Mouse (Mus musculus) neural tube, embryonic 11.5 days (tissue): ENCODE data around the gene Lin28b. TPM values are rescaled to one million over a fixed set of nuclear protein-coding genes. Genes with fewer than 3 reads are reported as not detected.
"Not testable (repeated sequence)": the region's sequence is repeated elsewhere in the genome, so short reads cannot be mapped to it uniquely, and the experiment has no call there.

ENCODE experiments used
- ATAC-seq: fragments of 200-750 bp; cut with Nextera tagmentation; 2 replicates; pipeline ENCODE4 v1.8.0; 2017; ENCODE audit warnings: moderate number of reproducible peaks, mild to moderate bottlenecking, moderate TSS enrichment, moderate library complexity; ENCODE audit not compliant: insufficient read depth, low FRiP score, low TSS enrichment
- DNase-seq: peaks from one replicate; pipeline ENCODE4 v3.0.0-alpha.2; 2015; ENCODE audit warnings: low spot score
- H3K27ac ChIP-seq: fragments of 300-500 bp; sonication (generic); 2 replicates; pipeline ENCODE4 v1.5.1; 2014; ENCODE audit warnings: low read depth, mild to moderate bottlenecking, low read length
- H3K27me3 ChIP-seq: fragments of 300-500 bp; sonication (generic); 2 replicates; pipeline ENCODE4 v1.6.1; 2014; ENCODE audit warnings: mild to moderate bottlenecking, low read length, mixed read lengths; ENCODE audit not compliant: control insufficient read depth, insufficient read depth
- H3K36me3 ChIP-seq: fragments of 300-500 bp; sonication (generic); 2 replicates; pipeline ENCODE4 v1.6.1; 2014; ENCODE audit warnings: mild to moderate bottlenecking, low read length, moderate library complexity, mixed read lengths; ENCODE audit not compliant: control insufficient read depth, insufficient read depth
- H3K4me1 ChIP-seq: fragments of 300-500 bp; sonication (generic); 2 replicates; pipeline ENCODE4 v1.6.1; 2014; ENCODE audit warnings: low read length, mixed read lengths; ENCODE audit not compliant: control insufficient read depth, insufficient read depth
- H3K4me2 ChIP-seq: fragments of 300-500 bp; sonication (generic); 2 replicates; pipeline ENCODE4 v1.6.1; 2014; ENCODE audit warnings: low read depth, mild to moderate bottlenecking, moderate library complexity
- H3K4me3 ChIP-seq: fragments of 300-500 bp; sonication (generic); 2 replicates; pipeline ENCODE4 v1.5.1; 2014; ENCODE audit warnings: low read depth, low read length
- H3K9ac ChIP-seq: fragments of 300-500 bp; sonication (generic); 2 replicates; pipeline ENCODE4 v1.6.1; 2014; ENCODE audit warnings: mild to moderate bottlenecking, low read length
- H3K9me3 ChIP-seq: fragments of 300-500 bp; sonication (generic); 2 replicates; pipeline ENCODE4 v1.6.1; 2016; ENCODE audit warnings: low read length; ENCODE audit not compliant: control insufficient read depth
- WGBS: fragments of 180-500 bp; shearing (Covaris S2); extraction: QIAGEN DNeasy Blood & Tissue Kit; methylation state at CpG from one replicate; pipeline ENCODE4 v1.1.7; 2014; 5-methylcytosine and 5-hydroxymethylcytosine counted together
- polyA plus RNA-seq: library from polyadenylated mRNA; unstranded; fragments of >200 nt; fragmentation: Nextera tagmentation; extraction: Ambion mirVana; gene quantifications from 2 replicates; pipeline ENCODE4 v1.2.1, GENCODE M21; 2014

Gene Lin28b
- polyA plus RNA-seq, 1 experiment from 2014 or later = 15.5 TPM

DNA sequence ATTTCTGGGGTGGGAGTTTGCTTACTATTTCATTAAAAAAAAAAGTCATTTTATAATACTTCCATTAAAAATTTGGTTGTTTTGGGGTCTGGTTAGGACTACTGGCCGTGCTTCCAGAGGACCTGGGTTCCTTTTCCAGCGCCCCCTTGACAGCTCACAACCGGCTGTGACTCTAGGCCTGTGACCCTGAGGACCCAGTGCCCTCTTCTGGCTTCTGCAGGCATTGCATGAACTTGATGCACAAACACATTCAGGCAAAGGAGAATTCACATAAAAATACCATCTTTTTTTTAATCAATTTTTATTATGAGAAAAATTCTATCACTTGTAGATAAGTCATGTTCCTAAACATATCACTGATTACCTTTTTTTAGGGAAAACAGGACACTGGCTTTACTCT, 138.1 kb downstream of the Lin28b start:
- ATAC-seq, H3K36me3 ChIP-seq, H3K9ac ChIP-seq, H3K27me3 ChIP-seq, H3K9me3 ChIP-seq, H3K4me2 ChIP-seq, DNase-seq, H3K4me3 ChIP-seq, H3K27ac ChIP-seq, H3K4me1 ChIP-seq: not testable (repeated sequence)
- 80% methylated on average over 3 of the region's 3 CpGs for WGBS

DNA sequence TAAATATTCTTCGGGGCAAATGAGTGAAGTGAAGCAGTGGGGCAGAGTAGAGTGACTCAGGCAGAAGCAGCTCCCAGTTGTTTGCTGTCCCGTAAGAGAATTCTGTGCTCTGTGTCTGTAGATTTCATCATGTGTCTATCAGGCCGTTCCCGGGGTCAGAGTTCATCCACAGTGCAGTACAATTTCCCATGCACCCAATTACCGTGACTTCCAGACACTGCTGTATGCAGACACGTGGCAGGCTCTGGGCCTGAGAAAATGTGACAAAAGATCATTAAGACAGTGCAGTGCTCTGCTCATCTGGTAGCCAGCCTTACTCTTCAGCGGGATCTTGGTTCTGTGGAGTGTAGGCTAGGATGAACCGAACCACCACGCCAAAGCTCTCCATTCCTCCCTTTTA, 141.0 kb downstream of the Lin28b start:
- no peak overlapping the region for H3K4me2 ChIP-seq
- H3K36me3 ChIP-seq = peaks cover 2% of the 10 kb centered on the region; the same call in 1 of the 2 replicates
- ATAC-seq (peak; percentile 41; the same call in 1 of the 2 replicates), DNase-seq (no peak)
- no peak overlapping the region for H3K4me3 ChIP-seq
- no peaks in the 10 kb centered on the region for H3K27me3 ChIP-seq
- no peak overlapping the region for H3K27ac ChIP-seq
- no peaks in the 10 kb centered on the region for H3K9me3 ChIP-seq
- H3K9ac ChIP-seq = no peak overlapping the region
- H3K4me1 ChIP-seq = no peaks in the 10 kb centered on the region
- 66% methylated on average over 9 of the region's 9 CpGs for WGBS

DNA sequence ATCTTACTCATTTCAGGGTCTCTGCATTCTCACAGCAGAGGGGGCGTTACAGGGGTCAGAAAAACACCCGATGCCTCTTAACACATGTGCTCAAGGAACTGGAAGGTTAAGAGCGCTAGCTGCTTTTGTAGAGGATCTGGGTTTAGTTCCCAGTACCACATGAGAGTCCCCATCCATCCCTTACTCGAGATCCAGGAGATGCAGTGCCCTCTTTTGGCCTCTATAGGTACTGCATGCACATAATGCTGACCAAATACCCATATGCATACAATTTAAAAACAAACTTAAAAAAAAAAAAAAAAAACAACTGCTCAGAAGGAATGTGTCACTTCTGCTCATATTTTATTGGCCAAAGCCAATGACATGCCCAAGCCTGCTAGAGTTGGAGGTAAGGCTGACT, 141.8 kb downstream of the Lin28b start:
- Histone ChIP-seq H3K4me1 (no peaks in the 10 kb centered on the region), H3K4me3 (no peak overlapping the region), H3K36me3 (peaks cover 2% of the 10 kb centered on the region; the same call in 1 of the 2 replicates), H3K9ac (no peak overlapping the region), H3K27me3 (no peaks in the 10 kb centered on the region), H3K27ac (no peak overlapping the region), H3K9me3 (no peaks in the 10 kb centered on the region), H3K4me2 (no peak overlapping the region)
- WGBS = 85% methylated on average over 4 of the region's 4 CpGs
- ATAC-seq = no peak
- DNase-seq = no peak

DNA sequence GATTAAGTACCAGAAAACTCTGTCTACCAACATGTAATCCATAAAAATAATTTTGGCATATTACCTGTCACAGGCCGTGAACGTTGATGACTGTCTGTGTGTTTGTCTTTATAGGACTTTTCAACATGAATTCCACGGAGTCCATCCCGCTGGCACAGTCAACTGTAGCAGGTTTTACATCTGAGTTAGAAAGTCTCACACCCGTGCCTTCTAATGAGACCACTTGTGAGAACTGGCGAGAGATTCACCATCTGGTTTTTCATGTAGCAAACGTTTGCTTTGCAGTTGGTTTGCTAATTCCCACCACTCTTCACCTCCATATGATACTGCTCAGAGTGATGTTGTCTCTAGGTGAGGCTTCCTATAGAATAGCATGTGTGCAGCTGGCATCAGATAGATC, 147.1 kb downstream of the Lin28b start:
- Histone ChIP-seq H3K27ac (no peak overlapping the region), H3K36me3 (peaks cover 2% of the 10 kb centered on the region; the same call in 1 of the 2 replicates), H3K27me3 (peaks cover 2% of the 10 kb centered on the region; the same call in 1 of the 2 replicates), H3K9ac (no peak overlapping the region), H3K4me2 (no peak overlapping the region), H3K4me3 (no peak overlapping the region), H3K4me1 (no peaks in the 10 kb centered on the region; the same call in 1 of the 2 replicates), H3K9me3 (no peaks in the 10 kb centered on the region)
- DNase-seq (no peak), ATAC-seq (no peak)
- WGBS = 75% methylated on average over 7 of the region's 7 CpGs

DNA sequence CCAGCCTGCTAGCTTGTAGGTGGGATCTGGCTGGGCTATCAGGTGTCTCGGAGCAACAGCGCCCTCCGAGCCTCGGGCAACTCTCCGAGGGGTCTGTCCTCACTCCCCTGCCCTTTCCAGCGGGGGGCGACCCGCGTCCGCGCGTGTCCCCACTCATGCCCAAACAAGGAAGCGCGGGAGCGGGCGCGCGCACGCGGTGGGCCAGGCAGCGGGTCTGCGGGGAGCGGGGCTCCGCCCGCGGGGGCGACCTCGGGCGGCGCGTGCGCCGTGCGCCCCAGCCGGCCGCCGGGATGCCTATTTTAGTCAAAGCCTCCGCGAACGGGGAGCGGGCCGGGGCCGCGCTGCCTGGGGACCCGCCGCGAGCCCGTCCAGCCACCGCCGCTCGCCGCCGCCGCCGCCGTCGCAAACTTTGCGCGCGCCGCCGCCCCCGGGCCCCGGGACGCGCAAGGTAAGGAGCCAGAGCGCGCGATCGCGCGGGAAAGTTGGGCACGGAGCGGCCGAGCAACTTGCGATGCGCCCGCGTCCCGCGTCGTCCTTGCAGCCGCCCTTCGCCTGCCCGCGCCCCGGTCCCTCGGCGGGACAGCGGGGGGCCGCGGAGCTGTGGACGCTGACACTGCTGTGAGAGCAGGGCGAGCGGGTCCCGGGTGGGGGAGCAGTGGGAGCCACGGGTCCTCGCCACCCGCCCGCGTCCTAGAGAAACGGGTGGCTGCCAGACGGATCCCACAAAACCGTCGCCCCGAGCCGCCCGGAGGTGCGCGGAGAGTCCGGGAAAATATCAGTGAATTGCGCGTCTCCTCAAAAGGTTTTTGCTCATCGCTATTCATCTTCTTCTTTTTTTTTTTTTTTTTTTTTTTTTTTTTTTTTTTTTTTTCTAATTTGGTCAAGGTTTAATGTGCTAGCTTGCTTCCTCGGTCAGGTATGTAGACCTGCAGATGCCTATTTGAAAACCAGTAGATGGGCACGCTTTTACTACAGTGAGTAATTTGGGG, 150.5 kb downstream of the Lin28b start, which contains the start of gene Bves:
Gene Bves, plus strand, starts transcription at position 339 of the 989 bp plus-strand sequence.
- ATAC-seq (peak; percentile 86), DNase-seq (peak; percentile 77)
- no peaks in the 10 kb centered on the region for H3K36me3 ChIP-seq
- H3K9me3 ChIP-seq = no peaks in the 10 kb centered on the region
- peak within 1 kb of the TSS; percentile 92 for H3K4me2 ChIP-seq
- H3K4me1 ChIP-seq = no peaks in the 10 kb centered on the region; the same call in 1 of the 2 replicates
- peaks cover 2% of the 10 kb centered on the region; the same call in 1 of the 2 replicates for H3K27me3 ChIP-seq
- H3K9ac ChIP-seq = peak within 1 kb of the TSS; percentile 69
- no peak within 1 kb of the TSS for H3K27ac ChIP-seq
- H3K4me3 ChIP-seq = peak within 1 kb of the TSS; percentile 56
- 1% methylated on average over 89 of the region's 116 CpGs for WGBS

DNA sequence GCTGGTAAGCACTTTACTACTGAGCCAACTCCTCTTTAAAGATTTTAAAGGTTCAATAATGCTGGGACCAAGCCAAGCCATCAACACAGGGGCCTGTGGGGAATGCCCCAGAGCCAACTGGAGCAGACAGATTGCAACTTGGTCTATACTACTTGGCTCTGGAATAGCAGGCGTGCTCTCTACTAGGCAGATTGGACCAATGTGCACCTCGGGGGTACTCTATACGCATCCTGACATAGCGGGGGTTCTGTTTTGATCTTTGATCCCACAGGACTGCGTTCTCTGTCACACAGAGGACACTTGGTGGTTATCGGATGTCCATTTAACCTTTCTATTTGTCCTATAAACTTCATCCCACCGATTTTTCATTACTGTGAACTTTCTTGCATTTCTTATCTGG, 151.3 kb downstream of the Lin28b start:
- no peak overlapping the region; the same call in 1 of the 2 replicates for H3K9ac ChIP-seq
- H3K4me1 ChIP-seq = no peaks in the 10 kb centered on the region; the same call in 1 of the 2 replicates
- peak overlapping the region; percentile 56; the same call in 1 of the 2 replicates for H3K4me3 ChIP-seq
- peak overlapping the region; percentile 92 for H3K4me2 ChIP-seq
- no peaks in the 10 kb centered on the region for H3K36me3 ChIP-seq
- WGBS = 25% methylated on average over 7 of the region's 7 CpGs
- H3K9me3 ChIP-seq = no peaks in the 10 kb centered on the region
- DNase-seq (no peak), ATAC-seq (0 out of 2 replicates have a peak, but pooled peaks have one; percentile 21)
- H3K27ac ChIP-seq = no peak overlapping the region
- H3K27me3 ChIP-seq = peaks cover 2% of the 10 kb centered on the region; the same call in 1 of the 2 replicates

DNA sequence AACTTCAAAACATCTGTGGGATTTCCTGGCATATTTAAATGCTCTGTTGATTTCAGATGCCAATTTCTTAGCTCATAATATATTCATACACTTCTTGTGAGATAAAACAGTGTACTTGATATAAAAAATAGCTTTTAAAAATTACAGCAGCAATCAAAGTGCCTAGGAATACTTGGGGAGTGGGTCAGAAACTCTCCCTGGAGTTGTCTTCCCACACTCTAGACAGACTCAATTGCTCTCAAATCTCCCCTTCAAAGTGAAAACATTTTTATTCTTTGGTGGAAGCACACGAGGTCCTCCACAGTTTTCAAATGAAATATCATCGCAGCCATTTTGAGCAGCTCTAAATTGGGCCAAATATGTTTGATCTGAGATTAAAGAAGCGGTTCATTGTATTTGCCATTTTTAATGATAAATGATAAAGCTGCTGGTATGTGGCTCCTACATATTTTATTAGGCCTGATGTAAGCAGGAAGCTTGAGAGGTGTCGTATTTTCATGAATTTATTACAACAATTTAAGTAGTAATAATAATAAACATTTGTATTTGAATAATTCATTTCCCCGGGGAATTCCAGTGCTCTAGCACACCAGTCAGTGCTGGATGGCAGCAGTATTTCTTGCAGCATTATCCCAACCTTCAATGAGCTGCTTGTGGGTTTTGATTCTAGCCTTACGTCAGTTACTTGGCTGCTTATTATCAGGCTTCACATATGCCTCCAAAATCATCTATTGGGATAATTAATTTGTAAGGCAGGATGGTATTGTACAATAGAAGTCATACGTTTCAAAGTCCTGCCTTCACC, 157.8 kb downstream of the Lin28b start:
- DNase-seq = no peak
- Histone ChIP-seq H3K27me3 (no peaks in the 10 kb centered on the region), H3K4me2 (no peak overlapping the region), H3K9ac (no peak overlapping the region), H3K36me3 (no peaks in the 10 kb centered on the region), H3K9me3 (no peaks in the 10 kb centered on the region), H3K27ac (no peak overlapping the region), H3K4me1 (no peaks in the 10 kb centered on the region; the same call in 1 of the 2 replicates), H3K4me3 (no peak overlapping the region)
- 79% methylated on average over 7 of the region's 7 CpGs for WGBS
- ATAC-seq = no peak
